Mouse (Mus musculus): ENCODE data around the gene Pdia5. TPM values are rescaled to one million over a fixed set of nuclear protein-coding genes. Genes with fewer than 3 reads are reported as not detected.

Pdia5 gene
- total RNA-seq, 4 experiments from 2014 or later: 1.1 to 1.6 (median 1.4) TPM

GRCm38 (mm10) chr16:35442026-35442415, 48.7 kb downstream of the Pdia5 start:
- no peak for DNase-seq (ENCODE audit: low spot score in 2 of 2)

- DNase-seq (ENCODE audit: low spot score in 2 of 2): no peak
Measured at GRCm38 (mm10) chr16:35441346-35442025, 49.2 kb downstream of the Pdia5 start.

- no peak for DNase-seq (ENCODE audit: low spot score in 2 of 2)
Measured at GRCm38 (mm10) chr16:35439046-35439445, 51.6 kb downstream of the Pdia5 start.

- DNase-seq (ENCODE audit: low spot score in 2 of 2): no peak
Measured at GRCm38 (mm10) chr16:35431608-35432007, 59.1 kb downstream of the Pdia5 start.

- DNase-seq (ENCODE audit: low spot score in 2 of 2): no peak
Measured at GRCm38 (mm10) chr16:35424926-35425325, 65.7 kb downstream of the Pdia5 start.

GRCm38 (mm10) chr16:35423250-35424139, 67.2 kb downstream of the Pdia5 start:
- DNase-seq (ENCODE audit: low spot score in 2 of 2): no peak

GRCm38 (mm10) chr16:35422705-35423104, 68.0 kb downstream of the Pdia5 start:
- no peak for DNase-seq (ENCODE audit: low spot score in 2 of 2)

- DNase-seq (ENCODE audit: low spot score in 2 of 2): no peak
Measured at GRCm38 (mm10) chr16:35422141-35422540, 68.5 kb downstream of the Pdia5 start.

- no peak for DNase-seq (ENCODE audit: low spot score in 2 of 2)
Measured at GRCm38 (mm10) chr16:35414616-35415015, 76.1 kb downstream of the Pdia5 start.

- no peak for DNase-seq (ENCODE audit: low spot score in 2 of 2)
Measured at GRCm38 (mm10) chr16:35406706-35407105, 84.0 kb downstream of the Pdia5 start.

GRCm38 (mm10) chr16:35406166-35406565, 84.5 kb downstream of the Pdia5 start:
- DNase-seq (ENCODE audit: low spot score in 2 of 2): no peak

- DNase-seq (ENCODE audit: low spot score in 2 of 2): no peak
Measured at GRCm38 (mm10) chr16:35405348-35406080, 85.2 kb downstream of the Pdia5 start.

GRCm38 (mm10) chr16:35404864-35405263, 85.8 kb downstream of the Pdia5 start:
- no peak for DNase-seq (ENCODE audit: low spot score in 2 of 2)

GRCm38 (mm10) chr16:35403891-35404290, 86.8 kb downstream of the Pdia5 start:
- no peak for DNase-seq (ENCODE audit: low spot score in 2 of 2)

GRCm38 (mm10) chr16:35403356-35403755, 87.3 kb downstream of the Pdia5 start:
- no peak for DNase-seq (ENCODE audit: low spot score in 2 of 2)

GRCm38 (mm10) chr16:35392813-35393212, 97.9 kb downstream of the Pdia5 start:
- DNase-seq (ENCODE audit: low spot score in 2 of 2): no peak

GRCm38 (mm10) chr16:35385654-35386053, 105.0 kb downstream of the Pdia5 start:
- no peak for DNase-seq (ENCODE audit: low spot score in 2 of 2)

- DNase-seq (ENCODE audit: low spot score in 2 of 2): no peak
Measured at GRCm38 (mm10) chr16:35380048-35380447, 110.6 kb downstream of the Pdia5 start.

- no peak for DNase-seq (ENCODE audit: low spot score in 2 of 2)
Measured at GRCm38 (mm10) chr16:35379344-35379743, 111.3 kb downstream of the Pdia5 start.

GRCm38 (mm10) chr16:35364063-35364428, 126.6 kb downstream of the Pdia5 start:
- DNase-seq (ENCODE audit: low spot score in 2 of 2): no peak

- DNase-seq (ENCODE audit: low spot score in 2 of 2): peak; percentile 82 to 87
Measured at GRCm38 (mm10) chr16:35363150-35364062, 127.3 kb downstream of the Pdia5 start, which contains the start of gene Sec22a. Gene Sec22a (minus strand): TSS chr16:35363918.

Data from gastrocnemius, adult 8-10 months (tissue).